Mouse (Mus musculus) E14TG2a.4 (cell line): ENCODE measurements around the gene Il10ra.

Experiments used
- H3K27me3 ChIP-seq: 2 replicates; pipeline ENCODE4 v1.6.1; 2014; ENCODE audit warnings: low read length, control low read depth; ENCODE audit not compliant: insufficient read depth
- H3K36me3 ChIP-seq: 2 replicates; pipeline ENCODE4 v1.6.1; 2014; ENCODE audit warnings: low read length, control low read depth; ENCODE audit not compliant: insufficient read depth
- H3K4me1 ChIP-seq: replicated peaks from 2 replicates; pipeline ENCODE4 v1.6.1; 2014; ENCODE audit warnings: low read depth, low read length, control low read depth
- H3K4me3 ChIP-seq: replicated peaks from 2 replicates; pipeline ENCODE4 v1.5.1; 2014; ENCODE audit warnings: mild to moderate bottlenecking, low read length
- H3K9me3 ChIP-seq: 2 replicates; pipeline ENCODE4 v1.6.1; 2014; ENCODE audit warnings: low read length, control low read depth
- CTCF ChIP-seq: conservative IDR thresholded peaks from 2 replicates; pipeline ENCODE4 v1.5.1; 2014; ENCODE audit warnings: low read length
- NANOG ChIP-seq: IDR thresholded peaks from 2 replicates; pipeline ENCODE4 v1.6.1; 2014; ENCODE audit warnings: borderline replicate concordance, low read length, mixed read lengths
- POU5F1 ChIP-seq: IDR thresholded peaks from 2 replicates; pipeline ENCODE4 v1.6.1; 2014; ENCODE audit warnings: low read length, borderline replicate concordance

The Il10ra gene

GRCm38 (mm10) chr9:45252395-45252794 lies 16.6 kb downstream of the Il10ra start:
- Histone ChIP-seq H3K36me3 (no peaks in the 10 kb centered on the region), H3K4me3 (no peak overlapping the region), H3K9me3 (no peaks in the 10 kb centered on the region), H3K4me1 (peaks cover 13% of the 10 kb centered on the region), H3K27me3 (peaks cover 50% of the 10 kb centered on the region)
- TF ChIP-seq CTCF (no peak), POU5F1 (no peak), NANOG (no peak)

- TF ChIP-seq CTCF (no peak), NANOG (no peak), POU5F1 (no peak)
- Histone ChIP-seq H3K9me3 (no peaks in the 10 kb centered on the region), H3K27me3 (peaks cover 46% of the 10 kb centered on the region), H3K36me3 (no peaks in the 10 kb centered on the region), H3K4me3 (no peak overlapping the region), H3K4me1 (peaks cover 13% of the 10 kb centered on the region)
Observed at GRCm38 (mm10) chr9:45251990-45252389, 17.0 kb downstream of the Il10ra start.

GRCm38 (mm10) chr9:45251281-45251680 lies 17.7 kb downstream of the Il10ra start:
- Histone ChIP-seq H3K36me3 (no peaks in the 10 kb centered on the region), H3K4me1 (peaks cover 12% of the 10 kb centered on the region), H3K4me3 (no peak overlapping the region), H3K9me3 (no peaks in the 10 kb centered on the region), H3K27me3 (peaks cover 41% of the 10 kb centered on the region)
- TF ChIP-seq NANOG (no peak), POU5F1 (no peak), CTCF (no peak)

- Histone ChIP-seq H3K4me1 (peaks cover 6% of the 10 kb centered on the region; the same call in 1 of the 2 replicates), H3K4me3 (no peak overlapping the region), H3K36me3 (no peaks in the 10 kb centered on the region), H3K27me3 (peaks cover 33% of the 10 kb centered on the region), H3K9me3 (no peaks in the 10 kb centered on the region)
- TF ChIP-seq NANOG (no peak), POU5F1 (no peak), CTCF (no peak)
Observed at GRCm38 (mm10) chr9:45250306-45250705, 18.6 kb downstream of the Il10ra start.

GRCm38 (mm10) chr9:45247536-45247935 lies 21.4 kb downstream of the Il10ra start:
- Histone ChIP-seq H3K27me3 (peaks cover 13% of the 10 kb centered on the region; the same call in 1 of the 2 replicates), H3K36me3 (no peaks in the 10 kb centered on the region), H3K4me1 (no peaks in the 10 kb centered on the region), H3K9me3 (no peaks in the 10 kb centered on the region), H3K4me3 (no peak overlapping the region)
- no peak for TF ChIP-seq POU5F1
- TF ChIP-seq CTCF: no peak
- TF ChIP-seq NANOG: no peak

GRCm38 (mm10) chr9:45246060-45246459 lies 22.9 kb downstream of the Il10ra start:
- no peaks in the 10 kb centered on the region for H3K9me3 ChIP-seq
- no peaks in the 10 kb centered on the region for H3K36me3 ChIP-seq
- no peaks in the 10 kb centered on the region for H3K4me1 ChIP-seq
- peaks cover 9% of the 10 kb centered on the region; the same call in 1 of the 2 replicates for H3K27me3 ChIP-seq
- no peak for TF ChIP-seq POU5F1
- TF ChIP-seq CTCF: no peak
- no peak for TF ChIP-seq NANOG
- H3K4me3 ChIP-seq: no peak overlapping the region

GRCm38 (mm10) chr9:45245432-45245831 lies 23.5 kb downstream of the Il10ra start:
- peaks cover 9% of the 10 kb centered on the region for H3K27me3 ChIP-seq
- no peaks in the 10 kb centered on the region for H3K36me3 ChIP-seq
- no peak overlapping the region for H3K4me3 ChIP-seq
- H3K9me3 ChIP-seq: no peaks in the 10 kb centered on the region
- TF ChIP-seq POU5F1 (no peak), CTCF (no peak), NANOG (no peak)
- no peaks in the 10 kb centered on the region for H3K4me1 ChIP-seq

- no peak overlapping the region for H3K4me3 ChIP-seq
- H3K4me1 ChIP-seq: 0 out of 2 replicates have a peak, but pooled peaks cover 4% of the 10 kb centered on the region
- TF ChIP-seq CTCF (no peak), POU5F1 (no peak), NANOG (no peak)
- H3K36me3 ChIP-seq: no peaks in the 10 kb centered on the region
- H3K27me3 ChIP-seq: peaks cover 2% of the 10 kb centered on the region; the same call in 1 of the 2 replicates
- H3K9me3 ChIP-seq: no peaks in the 10 kb centered on the region; the same call in 1 of the 2 replicates
Observed at GRCm38 (mm10) chr9:45241397-45241796, 27.6 kb downstream of the Il10ra start.

GRCm38 (mm10) chr9:45236744-45237143 lies 32.2 kb downstream of the Il10ra start:
- Histone ChIP-seq H3K4me1 (0 out of 2 replicates have a peak, but pooled peaks cover 4% of the 10 kb centered on the region), H3K36me3 (no peaks in the 10 kb centered on the region), H3K27me3 (peaks cover 4% of the 10 kb centered on the region; the same call in 1 of the 2 replicates), H3K4me3 (no peak overlapping the region), H3K9me3 (no peaks in the 10 kb centered on the region; the same call in 1 of the 2 replicates)
- no peak for TF ChIP-seq CTCF
- no peak for TF ChIP-seq POU5F1
- TF ChIP-seq NANOG: no peak
